Mouse (Mus musculus) layer of hippocampus, adult 18-20 months (tissue): Measurements from ENCODE around the gene Fbp2. TPM values are rescaled to one million over a fixed set of nuclear protein-coding genes. Genes with fewer than 3 reads are reported as not detected.

Experiments used
- DNase-seq, 2 experiments: peaks; one replicate each; pipeline ENCODE4 v3.0.0; 2022; ENCODE audit warnings: low spot score in 2 of 2
- long read RNA-seq: library from polyadenylated mRNA; stranded (forward); transcript quantifications from one replicate; pipeline ENCODE4 v2.0.0, GENCODE M21; 2021
- total RNA-seq, 2 experiments: library from RNA; stranded (reverse); gene quantifications; 2 replicates each; pipeline ENCODE4 v1.2.3; 2021

Fbp2 gene
- not detected for total RNA-seq
- long read RNA-seq, result 0 reads

DNA sequence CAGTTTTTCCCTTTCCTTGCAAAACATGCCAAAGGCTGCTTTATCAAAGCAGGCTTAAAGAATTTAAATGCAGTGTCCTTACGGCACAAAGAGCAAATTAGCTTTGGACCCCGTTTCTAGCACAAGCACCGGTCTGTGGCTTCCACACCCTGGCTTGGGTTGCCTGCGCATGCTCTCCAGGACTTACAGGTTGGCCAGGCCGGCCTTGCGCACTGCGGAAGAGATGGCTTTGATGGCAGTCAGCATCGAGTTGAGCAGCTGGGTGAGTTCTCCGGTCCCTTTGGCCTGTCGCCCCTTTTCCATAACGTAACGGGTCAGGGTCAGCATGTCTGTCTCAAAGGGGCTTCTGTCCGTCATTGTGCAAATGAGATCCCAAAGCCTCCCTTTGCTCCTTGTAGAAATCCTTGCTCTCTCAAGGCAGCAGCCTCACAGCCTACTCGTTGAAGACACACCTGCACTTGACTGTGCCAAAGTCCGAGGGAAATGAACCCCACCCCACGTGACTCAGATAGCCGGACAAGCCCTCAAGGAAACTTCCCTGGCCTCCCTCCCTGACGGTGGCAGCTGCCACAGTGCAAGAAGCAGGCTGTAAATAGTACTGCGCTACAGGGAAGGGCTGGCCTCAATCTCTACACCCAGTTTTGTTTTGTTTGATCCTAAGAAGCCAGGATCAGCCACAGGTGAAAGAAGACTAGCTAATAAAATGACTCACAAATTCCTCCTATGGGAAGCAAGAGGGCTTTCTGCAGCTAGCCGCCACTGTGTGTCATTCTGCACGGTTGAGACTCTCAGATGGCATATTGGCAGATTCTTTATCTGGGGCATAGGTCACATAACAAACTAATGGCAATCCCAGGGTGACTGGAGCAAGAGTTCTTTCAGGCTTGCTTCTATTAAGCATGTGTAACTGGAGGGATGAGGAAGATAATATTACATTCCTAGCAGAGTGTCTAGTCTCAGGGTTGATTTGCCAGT lies at the start of gene Fbp2:
TSS of gene Fbp2 (minus strand) at position 482 of the 975 bp plus-strand sequence.
- no peak for DNase-seq

DNA sequence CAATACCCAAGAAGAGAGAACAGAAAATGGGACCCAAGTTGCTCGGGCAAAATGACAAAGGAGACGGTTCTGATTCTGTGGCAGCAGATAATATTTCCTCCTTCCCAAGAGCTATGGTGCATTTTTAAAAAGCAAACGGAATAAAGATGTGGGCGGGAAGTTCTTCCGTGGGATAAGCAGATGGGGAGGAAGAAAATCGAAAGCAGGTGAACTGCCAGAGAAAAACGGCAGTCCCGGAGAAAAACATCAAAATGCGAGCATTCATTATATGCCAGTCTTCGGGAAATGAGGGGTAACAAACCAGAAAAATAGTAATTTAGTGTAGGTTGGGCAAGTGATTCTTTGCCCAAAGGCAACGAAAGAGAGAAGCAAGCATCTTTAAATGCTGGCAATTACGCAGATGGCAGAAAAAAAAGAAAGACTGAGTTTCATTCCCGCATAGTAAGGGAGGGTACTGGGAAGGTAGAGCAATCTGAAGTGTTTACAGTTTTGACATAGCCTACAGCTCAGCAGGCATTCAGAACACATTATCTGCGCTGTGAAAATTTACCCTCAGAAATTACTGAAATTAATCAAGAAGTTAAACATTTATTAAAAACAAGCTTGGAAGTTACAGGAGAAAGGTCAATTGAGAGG lies 49.4 kb upstream of the Fbp2 start:
- peak in 1 of 2 experiments; percentile 45 for DNase-seq

DNA sequence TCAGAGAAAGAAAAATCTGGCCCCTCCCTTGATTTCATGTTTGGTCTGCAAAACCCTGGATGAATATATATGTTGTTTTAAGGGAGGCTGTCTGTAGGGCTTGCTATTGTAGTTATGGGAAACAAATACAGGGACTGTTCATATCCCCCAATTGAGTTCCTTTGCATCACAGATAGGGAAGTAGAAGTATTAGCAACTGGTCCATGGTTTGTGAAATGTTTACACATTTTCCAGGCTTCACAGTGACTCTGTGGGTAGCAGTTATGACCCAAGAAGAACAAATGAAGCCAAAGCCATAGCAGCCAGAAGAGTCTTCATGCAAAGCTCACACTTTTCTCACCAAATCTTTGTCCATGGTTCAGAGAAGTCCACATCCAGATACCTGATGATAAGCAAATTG lies 42.9 kb upstream of the Fbp2 start:
- DNase-seq, result no peak

DNA sequence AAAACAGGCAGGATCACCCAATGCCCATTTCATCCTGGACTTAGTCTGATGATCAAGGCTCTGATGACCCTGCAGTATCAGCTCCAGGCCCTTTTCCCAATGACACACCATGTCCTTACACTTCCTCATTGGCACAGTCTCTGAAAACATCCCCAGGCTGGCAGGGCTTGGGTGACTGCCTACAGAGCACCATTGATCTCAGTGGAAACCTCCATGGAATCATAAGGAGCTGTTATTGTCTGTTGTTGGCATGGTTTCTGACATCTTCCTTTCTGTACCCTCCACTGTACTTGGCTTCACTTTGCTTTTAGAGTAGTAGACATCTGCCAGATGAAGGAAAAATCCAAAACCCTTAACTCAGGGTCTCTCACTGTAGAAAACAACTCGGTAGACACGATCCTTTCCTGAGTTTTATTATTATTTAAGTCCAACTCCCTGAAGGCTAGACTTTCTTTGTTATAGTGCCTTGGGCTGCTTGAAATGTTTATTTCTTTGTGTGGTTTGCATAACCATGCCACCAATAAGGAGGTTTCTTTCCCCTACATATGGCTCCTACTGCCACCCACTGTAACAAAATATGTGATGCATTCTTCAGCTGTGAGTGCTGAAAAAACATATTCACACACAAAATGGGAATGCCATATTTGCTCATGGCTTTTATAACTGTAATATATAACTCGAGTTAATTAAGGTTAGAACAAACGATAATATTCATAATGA lies 39.9 kb upstream of the Fbp2 start:
- peak in 1 of 2 experiments; percentile 41 for DNase-seq

GRCm38 (mm10) chr13:62893044-62893842 lies 35.0 kb upstream of the Fbp2 start:
- no peak for DNase-seq

GRCm38 (mm10) chr13:62889311-62889710 lies 31.1 kb upstream of the Fbp2 start:
- no peak for DNase-seq

- no peak for DNase-seq
Measured at GRCm38 (mm10) chr13:62887712-62888441, 29.7 kb upstream of the Fbp2 start, which contains the start of gene Fbp1. Fbp1 (minus strand) TSS chr13:62888282.

GRCm38 (mm10) chr13:62884536-62884935 lies 26.3 kb upstream of the Fbp2 start:
- DNase-seq, result no peak

DNA sequence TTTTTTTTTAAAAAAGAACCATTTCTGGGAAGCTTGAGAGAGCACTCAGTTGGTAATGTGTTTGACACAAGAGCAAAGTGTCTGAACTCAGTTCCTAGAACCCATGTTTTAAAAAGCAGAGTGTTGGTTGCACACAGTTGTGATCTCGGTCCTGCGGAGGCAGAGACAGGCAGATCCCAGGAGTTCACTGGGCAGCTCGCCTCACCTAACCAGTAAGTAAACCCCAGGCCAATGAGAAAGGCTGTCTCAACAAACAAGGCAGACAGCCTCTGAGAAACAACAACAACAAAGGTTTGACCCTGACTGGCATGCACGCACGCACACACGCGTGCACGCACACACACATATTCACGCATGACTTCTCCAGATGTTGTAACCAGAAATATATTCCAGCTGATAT lies 25.7 kb upstream of the Fbp2 start:
- no peak for DNase-seq

GRCm38 (mm10) chr13:62883436-62883835 lies 25.2 kb upstream of the Fbp2 start:
- DNase-seq, result no peak

DNA sequence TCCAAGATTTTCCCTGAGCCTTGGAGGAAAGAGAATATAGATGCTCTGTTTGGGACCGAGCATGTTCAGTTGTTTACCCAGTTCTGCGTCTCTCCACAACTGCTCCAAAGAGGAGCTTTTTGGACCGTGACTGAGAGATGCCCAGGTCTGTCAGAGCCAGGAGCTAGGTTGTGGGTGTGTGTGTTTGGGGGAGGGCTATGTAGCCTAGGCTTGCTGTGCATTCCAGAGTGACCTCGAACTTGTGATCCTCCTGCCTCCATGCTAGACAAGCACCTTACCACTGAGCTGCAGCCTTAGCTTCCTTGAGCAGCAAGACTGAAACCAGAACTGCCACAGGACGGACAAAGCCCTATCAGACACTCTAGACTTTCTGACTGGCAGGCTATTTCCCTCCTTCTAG lies 24.6 kb upstream of the Fbp2 start:
- no peak for DNase-seq

GRCm38 (mm10) chr13:62881336-62881735 lies 23.1 kb upstream of the Fbp2 start:
- DNase-seq, result no peak

GRCm38 (mm10) chr13:62879831-62880615 lies 21.8 kb upstream of the Fbp2 start:
- no peak for DNase-seq

GRCm38 (mm10) chr13:62879411-62879810 lies 21.2 kb upstream of the Fbp2 start:
- DNase-seq, result no peak

GRCm38 (mm10) chr13:62877247-62877646 lies 19.0 kb upstream of the Fbp2 start:
- no peak for DNase-seq

DNA sequence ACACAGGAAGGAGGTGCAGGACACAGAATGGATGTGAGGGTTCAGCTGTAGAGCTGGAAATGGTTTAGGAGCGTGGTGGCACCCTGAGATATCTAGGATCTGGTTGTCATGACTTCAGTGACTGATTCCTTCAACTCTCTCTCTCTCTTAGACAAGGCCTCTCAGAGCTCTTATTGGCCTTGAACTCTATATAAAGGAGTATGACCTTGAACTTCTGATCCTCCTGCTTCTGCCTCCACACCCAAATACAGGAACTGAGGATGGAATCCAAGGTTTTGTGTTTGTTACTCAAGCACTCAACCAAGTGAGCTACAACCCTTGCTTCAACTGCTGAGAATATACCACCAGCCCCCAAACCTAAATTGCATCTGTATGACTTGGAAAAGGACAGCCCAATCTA lies 17.9 kb upstream of the Fbp2 start:
- DNase-seq, result no peak

- DNase-seq, result no peak
Measured at GRCm38 (mm10) chr13:62872252-62872651, 14.0 kb upstream of the Fbp2 start.

GRCm38 (mm10) chr13:62870605-62871004 lies 12.4 kb upstream of the Fbp2 start:
- DNase-seq, result no peak

DNA sequence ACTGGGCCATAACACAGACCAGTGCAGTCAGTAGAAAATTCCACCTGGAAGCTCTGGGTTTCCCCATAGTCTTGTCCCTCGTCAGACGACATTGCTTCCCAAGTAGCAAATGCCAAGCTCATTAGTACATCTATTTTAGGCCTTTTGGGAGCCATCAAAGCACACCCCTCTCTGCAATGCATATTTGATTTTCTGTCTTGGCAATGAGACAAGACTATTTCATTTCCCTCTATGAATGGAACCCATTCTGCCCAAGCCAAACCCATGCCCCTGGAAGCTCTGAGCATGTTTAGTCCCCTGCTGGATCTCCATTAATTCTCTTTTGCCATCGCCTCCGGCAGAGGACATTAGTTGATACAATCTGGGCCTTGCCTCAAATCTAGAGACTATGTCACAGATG lies 8.6 kb upstream of the Fbp2 start:
- no peak for DNase-seq
